Mouse (Mus musculus) olfactory bulb, adult 2 months (tissue): ENCODE data around the gene Speg.

ENCODE experiments used
- CTCF ChIP-seq: fragments of 200-500 bp; IDR thresholded peaks from 2 replicates; pipeline ENCODE4 v1.5.1; 2012; ENCODE audit warnings: low read depth, mild to moderate bottlenecking, low read length, moderate library complexity; ENCODE audit not compliant: insufficient read depth
- POLR2A ChIP-seq: fragments of 200-500 bp; IDR thresholded peaks from 2 replicates; pipeline ENCODE4 v1.6.1; 2012; ENCODE audit warnings: mild to moderate bottlenecking, low read depth, low read length, moderate library complexity; ENCODE audit not compliant: insufficient read depth

GRCm38 (mm10) chr1:75448052-75448431 is 72.9 kb downstream of the Speg start:
- TF ChIP-seq CTCF (no peak), POLR2A (no peak)
